Mouse (Mus musculus) kidney, adult 9 months (tissue): ENCODE measurements around the gene Dpm2.

ENCODE experiments used
- DNase-seq: peaks from one replicate; pipeline ENCODE4 v3.0.0; 2022

Dpm2 gene

DNA sequence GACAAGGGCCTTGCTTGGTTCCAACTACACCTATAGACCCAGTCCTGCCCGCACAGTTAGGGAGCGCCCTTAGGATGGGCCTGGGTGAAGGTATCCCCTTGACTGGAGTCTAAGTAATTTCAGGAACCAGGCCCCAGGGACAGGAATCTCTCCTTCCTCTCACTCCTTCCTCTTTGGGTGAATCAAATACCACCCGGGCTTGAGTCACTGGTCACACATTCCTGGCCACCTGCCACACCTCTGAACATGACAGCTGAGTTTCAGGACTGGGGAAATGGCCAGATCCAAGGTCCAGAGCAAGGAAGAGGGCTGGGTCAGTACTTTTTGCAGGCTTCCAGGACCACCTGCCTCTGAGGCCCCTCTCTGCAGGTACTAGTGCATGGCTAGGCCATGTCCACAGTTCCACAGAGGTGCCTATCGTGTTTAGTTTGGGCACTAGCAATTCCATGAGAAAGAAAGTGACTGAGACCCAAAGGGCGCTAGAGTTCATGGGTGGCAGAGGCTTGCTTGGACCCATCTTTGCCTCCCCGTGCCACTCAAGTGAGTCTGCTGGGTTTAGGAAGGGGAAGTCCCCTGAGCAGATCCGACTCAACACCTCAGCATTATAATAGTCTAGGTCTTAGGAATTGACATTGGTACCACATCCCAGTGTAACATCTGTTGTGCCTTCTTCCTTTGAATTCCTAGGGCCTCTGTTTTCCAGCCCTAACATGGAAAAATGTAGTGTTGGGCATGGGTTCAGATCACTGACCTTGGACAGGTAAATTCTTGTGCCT is 22.5 kb upstream of the Dpm2 start:
- no peak for DNase-seq

GRCm38 (mm10) chr2:32549171-32549570 is 21.5 kb upstream of the Dpm2 start:
- DNase-seq = no peak

DNA sequence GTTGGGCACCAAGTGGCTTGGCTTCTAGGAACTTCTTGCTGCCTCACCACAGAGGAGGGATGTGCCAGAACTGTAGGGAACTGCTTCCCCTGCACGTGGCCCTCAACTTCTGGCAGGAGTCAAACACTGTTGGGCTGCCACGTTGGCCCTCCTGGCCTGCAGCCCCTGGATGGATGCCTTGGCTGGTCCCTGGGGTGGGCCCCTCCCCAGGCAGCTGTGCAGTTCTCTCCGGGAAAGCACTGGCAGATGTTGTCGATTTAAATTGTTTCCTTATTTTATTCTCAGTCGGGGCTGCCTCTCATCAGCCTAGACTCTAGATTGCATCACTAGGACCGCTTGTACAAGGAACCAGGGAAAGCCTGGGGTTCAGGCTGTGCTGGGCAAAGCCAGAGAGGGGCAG is 20.9 kb upstream of the Dpm2 start:
- DNase-seq = no peak

- no peak for DNase-seq
Measured at GRCm38 (mm10) chr2:32551236-32551635, 19.4 kb upstream of the Dpm2 start.

DNA sequence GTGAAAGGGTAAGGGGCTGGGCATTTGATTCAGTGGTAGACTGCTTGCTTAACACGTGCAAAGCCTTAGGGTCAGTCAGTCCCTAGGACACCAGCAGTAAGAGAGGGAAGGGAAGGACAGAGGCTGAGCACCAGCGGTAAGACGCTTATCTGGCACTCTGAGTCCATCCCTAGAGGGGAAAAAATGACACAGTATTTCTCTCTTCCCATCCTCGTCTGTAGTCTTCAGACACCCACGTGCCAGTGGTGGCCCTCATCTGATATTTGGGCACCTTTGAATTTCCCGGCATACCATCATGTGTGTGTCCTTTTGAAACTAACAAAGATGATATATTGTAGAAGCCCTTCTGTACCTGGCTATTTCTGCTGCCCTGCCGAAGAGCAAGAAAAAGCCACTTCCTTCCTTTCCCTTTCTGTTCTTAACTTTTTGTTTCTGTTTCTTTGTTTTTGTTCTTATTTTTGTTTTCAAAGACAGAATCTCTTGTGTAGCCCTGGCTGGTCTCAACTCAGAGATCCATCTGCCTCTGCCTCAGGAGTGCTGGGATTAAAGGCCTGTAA is 17.0 kb upstream of the Dpm2 start:
- DNase-seq = no peak

DNA sequence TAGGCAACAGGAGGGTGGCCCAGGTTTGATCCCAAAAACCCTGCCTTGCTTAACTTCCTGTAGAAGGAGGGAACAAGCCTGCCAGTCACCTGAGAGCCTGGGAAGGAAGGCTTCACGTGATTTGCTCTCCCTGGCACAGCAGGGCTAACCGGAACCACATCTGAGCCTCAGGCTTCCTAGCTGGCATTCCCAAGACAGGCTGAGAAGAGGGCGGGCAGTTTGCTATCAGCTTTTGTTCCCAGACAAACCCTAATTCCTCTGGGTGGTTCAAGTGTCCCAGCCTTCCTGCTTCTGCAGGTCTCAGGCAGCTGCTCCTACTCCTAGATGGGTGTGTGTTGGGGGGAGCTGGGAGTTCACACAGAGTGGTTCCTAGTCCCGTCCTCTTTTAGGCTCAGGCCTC is 15.2 kb upstream of the Dpm2 start:
- DNase-seq = no peak

GRCm38 (mm10) chr2:32556019-32556418 is 14.6 kb upstream of the Dpm2 start:
- no peak for DNase-seq

DNA sequence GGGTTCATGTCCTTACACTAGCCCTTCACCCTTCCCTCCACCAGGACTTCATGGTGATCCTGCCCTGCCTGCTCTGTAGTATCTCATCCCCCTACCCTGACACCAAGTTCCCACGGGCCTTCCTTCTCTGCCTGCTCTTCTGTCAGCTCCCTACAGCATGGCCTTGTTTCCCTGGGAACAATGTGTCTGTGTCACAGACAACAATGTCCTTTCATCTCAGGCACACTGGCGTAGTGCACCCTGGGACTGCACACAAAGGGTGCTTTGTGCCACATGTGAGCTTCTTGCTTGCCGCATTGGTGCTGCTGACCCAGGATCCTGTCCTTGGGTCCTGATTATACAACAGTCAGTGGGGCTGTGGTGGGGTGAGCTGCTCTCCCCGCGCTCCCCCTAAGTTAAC is 11.1 kb upstream of the Dpm2 start:
- DNase-seq = no peak

- peak; percentile 79 for DNase-seq
Measured at GRCm38 (mm10) chr2:32566536-32567063, 4.1 kb upstream of the Dpm2 start.

DNA sequence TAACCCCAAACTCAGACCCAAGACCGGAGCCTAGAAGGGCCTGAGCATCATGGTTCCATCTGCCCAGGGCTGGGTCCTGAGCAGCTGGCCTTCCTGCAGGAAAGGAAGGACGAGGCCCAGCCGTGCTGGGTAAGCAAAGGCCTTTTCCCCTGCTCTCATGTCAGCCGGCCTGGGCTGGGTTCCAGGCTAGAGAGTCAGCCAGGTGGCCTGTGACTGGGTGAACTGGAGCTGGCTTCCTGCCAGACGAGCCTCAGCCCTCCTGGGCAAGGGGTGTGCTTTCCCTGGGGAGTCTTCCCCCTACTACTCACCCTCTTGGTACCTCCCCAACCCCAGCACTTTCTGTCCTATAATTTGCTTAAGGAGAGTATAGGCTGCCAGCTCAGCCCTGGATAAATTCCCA is 2.5 kb upstream of the Dpm2 start:
- DNase-seq = no peak

- DNase-seq = no peak
Measured at GRCm38 (mm10) chr2:32568941-32569340, 1.7 kb upstream of the Dpm2 start.

- DNase-seq = no peak
Measured at GRCm38 (mm10) chr2:32572196-32572595, 1.5 kb downstream of the Dpm2 start.

DNA sequence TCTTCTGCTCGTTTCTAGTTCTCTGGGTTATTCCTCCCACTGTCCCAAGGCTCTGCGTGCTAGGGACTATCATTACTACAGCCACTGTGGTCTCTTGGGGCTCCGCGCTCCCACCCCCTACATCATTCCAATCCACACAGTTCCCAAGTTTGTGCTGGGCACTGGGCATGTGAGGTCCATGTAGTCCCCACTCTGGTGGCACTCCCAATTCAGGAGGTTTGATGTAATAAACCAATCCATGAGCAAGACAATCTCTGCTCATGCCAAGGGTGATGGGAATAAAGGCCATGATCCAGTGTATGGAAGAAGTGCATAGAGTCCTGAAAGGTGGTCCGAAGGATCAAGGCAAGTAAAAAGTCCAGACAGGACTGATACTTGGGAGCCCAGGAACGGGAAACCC is 3.8 kb downstream of the Dpm2 start, which contains the start of gene Pip5kl1:
Pip5kl1 (plus strand) TSS at position 301 of the 400 bp plus-strand sequence.
- DNase-seq = no peak

- peak; percentile 53 for DNase-seq
Measured at GRCm38 (mm10) chr2:32574901-32575585, 4.4 kb downstream of the Dpm2 start.

GRCm38 (mm10) chr2:32575586-32576160 is 5.0 kb downstream of the Dpm2 start, which contains the start of gene 9430097D07Rik:
Gene 9430097D07Rik (minus strand): TSS chr2:32575684.
- DNase-seq = no peak

DNA sequence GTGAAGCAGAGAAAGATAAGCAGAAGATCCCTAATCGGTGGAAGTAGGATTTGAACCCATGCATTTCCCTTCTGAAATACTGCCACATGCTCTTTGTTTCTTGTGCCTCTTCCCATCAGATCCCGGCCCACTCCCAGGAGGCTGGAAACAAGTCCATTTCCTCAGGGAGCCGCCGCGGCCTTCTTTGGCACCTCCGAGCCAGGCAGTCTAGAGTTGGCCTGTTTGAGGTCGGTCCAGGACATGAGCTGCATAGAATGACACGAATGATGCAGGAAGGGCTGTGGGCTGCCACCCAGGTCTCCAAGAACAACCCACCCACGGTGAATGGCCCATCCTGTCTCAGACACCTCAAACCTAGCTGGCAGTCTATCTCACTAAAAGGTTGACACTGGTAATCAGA is 5.9 kb downstream of the Dpm2 start:
- DNase-seq = no peak

GRCm38 (mm10) chr2:32578146-32579046 is 7.7 kb downstream of the Dpm2 start:
- no peak for DNase-seq

DNA sequence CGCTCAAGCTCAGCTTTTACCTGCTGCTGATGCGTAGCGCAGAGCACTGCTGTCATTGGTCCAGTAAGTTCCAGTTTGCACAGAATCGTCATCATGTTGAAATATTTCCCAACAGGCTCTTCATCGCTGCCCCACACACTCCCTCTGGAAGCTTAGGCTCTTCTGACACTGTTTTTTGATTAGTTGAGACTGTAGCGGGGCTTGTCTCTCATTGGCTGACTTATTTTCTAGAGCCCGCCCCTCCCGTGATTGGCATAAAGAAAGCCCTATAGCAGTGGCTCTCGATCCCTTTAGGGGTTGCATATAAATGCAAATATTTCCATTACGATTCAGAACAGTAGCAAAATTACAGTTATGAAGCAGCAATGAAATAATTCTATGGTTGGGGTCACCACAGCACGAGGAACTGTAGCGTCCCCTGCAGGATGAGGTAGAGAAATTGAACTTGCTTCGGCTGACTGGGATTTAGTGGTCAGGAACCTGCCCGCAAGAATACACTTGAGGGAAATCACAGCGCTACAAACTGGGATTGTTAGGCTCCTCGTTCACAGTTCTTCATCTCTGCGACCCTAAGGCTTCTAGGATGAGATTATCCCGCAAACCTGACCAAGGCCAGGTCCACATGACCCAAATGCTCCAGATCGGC is 10.9 kb downstream of the Dpm2 start:
- no peak for DNase-seq

- peak; percentile 89 for DNase-seq
Measured at GRCm38 (mm10) chr2:32582830-32583799, 12.5 kb downstream of the Dpm2 start.

GRCm38 (mm10) chr2:32585149-32585714 is 14.6 kb downstream of the Dpm2 start:
- no peak for DNase-seq
